Mouse (Mus musculus): ENCODE results near the gene Zbtb45.

Zbtb45 gene

DNA sequence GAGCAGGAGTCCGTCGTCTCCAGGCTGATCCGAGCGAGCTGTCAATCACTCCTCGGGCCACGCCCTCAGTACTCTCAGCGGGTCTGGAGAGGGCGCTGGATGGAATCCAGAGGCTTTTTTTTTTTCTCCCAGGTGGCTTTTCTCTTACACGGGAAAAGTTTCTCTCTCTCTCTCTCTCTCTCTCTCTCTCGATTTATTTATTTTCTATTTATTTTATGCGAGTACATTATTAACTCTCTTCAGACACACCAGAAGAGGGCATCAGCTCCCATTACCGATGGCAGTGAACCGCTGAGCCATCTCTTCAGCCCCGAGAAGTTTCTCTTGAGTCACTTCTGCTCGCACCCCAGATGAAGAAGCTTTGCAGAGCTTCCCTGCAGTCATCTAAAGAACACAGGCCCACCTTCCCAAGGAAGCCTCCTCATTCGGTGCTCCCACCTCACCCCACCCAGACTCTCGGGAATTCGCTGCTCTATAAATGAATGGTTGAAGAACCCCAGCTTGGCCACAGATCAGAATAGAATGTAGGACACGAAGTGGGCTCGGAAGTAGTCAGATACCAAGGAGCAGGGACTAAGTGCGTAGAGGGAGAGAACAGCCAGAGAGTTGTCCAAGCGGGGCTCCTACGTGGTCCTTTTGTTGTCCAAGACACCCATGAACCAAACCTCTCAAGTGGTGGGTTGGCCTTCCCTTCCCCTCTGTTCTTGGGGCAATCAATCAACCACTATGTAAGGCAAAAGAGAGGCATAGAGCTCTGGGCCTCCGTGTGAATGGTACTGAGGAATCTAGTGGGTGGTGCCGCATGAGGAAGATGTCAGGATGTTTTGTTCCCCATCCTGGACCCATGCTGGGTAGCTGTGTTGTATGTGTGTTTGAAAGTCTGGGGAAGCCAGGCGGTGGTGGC, at the start of gene Zbtb45:
TSS of gene Zbtb45 (minus strand) at position 30 of the 904 bp plus-strand sequence.
- DNase-seq (ENCODE audit: extremely low spot score, low read depth, low spot score) = no peak

DNA sequence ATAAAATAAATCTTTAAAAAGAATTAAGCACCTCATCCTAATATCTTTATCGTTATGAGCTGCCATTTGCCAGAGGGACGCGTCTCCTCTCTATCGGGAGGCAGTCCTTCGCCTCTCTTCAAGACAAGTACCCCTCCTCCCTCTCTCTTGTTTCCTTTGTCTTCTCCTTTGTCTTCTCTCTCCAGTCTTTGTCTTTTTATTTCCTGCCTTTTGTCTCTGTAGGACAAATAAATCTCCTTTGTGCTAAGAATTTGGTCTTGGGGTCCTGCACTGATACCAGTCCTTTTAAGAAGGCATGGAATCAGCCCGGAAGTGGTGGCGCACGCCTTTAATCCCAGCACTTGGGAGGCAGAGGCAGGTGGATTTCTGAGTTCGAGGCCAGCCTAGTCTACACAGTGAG, 49.7 kb upstream of the Zbtb45 start:
- no peak for DNase-seq (ENCODE audit: extremely low spot score, low read depth, low spot score)

DNA sequence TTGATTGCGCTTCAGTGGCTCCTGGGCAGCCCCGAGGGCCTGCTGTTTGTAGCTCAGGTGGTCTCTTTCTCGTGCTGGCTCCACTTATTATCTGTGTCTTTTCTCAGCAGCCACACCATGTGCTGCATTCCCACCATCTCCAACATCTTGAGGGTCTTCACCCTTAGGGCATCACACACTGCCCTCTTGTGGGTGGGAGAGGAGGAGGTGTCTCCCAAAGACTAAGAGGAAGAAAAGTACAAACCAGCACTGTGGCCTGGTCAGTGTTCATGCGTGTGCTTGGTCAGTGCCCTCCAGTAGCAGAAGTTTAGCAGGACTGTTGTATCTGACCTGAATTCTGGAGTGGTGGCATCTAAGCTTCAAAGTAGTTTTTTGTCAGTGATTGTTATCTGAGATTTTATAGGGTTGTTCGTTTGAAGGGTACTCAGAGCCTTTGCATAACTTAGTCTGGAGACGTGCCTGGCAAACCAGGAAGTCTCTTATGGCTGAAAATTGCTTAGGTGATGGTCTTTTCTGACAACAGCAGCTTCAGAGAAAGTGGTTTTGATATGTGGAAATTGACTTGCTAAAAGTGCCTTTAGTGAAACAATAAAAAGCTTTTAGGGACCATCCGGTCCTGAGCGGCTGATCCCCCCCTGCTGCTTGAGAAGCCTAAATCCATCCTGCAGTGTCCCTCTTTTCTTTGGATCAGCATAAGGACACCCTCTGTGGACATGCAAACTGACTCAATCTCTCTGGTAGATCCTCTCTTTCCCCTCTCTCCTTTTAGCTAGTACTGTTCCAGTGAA, 47.3 kb upstream of the Zbtb45 start:
- DNase-seq (ENCODE audit: extremely low spot score, low read depth, low spot score) = no peak

DNA sequence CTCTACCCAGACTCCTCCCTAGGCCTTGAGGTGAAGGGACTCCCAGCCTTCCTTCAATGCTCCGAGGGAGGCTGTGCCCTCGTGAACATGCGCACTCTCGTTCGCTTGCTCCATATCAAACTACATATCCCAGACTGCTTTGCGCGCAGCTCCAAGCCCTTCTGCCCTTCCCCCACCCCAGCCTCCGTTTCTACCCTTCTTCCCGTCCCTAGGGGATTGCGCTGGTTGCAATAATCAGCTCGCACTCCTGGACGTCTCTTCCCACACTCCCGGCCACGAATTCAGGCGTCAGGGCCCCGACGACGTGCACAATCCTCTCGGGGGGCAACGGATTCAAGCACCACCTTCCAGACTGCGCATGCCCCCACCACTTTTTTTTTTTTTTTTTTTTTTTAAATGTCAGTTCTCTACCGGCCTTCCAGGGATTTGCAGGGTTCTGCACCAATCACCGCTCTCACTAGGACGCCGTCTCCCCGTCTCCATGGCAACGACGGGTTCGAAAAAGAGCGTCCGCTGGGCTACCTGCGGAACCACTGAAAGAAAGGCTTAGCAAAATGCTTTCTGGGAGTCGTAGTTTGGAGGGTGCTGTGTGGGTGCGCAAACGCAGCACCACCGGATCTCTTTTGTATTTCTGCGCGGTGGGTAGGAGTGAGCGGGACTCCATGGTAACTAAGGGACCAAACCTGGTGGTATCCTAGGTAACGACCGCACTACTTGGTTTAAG, 44.6 kb upstream of the Zbtb45 start, which contains the start of gene Mzf1:
TSS of gene Mzf1 (minus strand) at position 478 of the 724 bp plus-strand sequence.
- peak; percentile 96 for DNase-seq (ENCODE audit: extremely low spot score, low read depth, low spot score)

DNA sequence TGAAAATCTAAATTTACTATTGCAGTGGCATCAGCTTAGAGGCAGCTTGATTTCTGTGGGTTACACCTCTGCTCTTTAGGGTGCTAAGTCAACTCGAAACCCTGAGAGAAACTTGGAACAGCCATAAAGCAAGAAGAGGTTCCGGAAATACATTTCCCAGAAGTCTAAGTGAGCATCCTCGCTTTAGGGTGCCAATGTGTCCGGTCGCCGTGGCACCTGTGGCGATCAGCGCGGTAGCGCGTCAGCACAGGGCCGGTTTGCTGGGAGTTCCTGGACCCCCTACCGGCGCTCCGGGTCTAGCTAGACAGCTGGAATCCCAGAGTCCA, 44.1 kb upstream of the Zbtb45 start:
- DNase-seq (ENCODE audit: extremely low spot score, low read depth, low spot score) = no peak

DNA sequence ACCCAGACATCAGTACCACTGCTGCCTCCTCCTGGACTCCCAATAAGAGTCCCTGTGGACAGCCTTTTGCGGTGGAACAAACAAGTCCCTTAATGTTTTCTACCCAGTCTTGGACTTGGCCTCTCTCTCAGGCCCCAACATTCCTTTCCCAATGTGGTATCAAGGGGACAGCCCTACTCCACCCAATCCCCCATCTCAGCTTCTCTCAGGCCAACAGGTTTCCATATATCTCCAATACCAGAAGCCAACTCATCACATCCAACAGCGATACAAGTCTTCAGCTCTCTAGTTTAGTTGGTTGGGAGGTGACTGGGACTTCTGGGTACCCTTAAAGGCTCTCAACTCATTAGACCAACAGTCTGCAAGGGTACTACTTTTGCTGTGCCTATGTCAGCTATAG, 43.7 kb upstream of the Zbtb45 start:
- no peak for DNase-seq (ENCODE audit: extremely low spot score, low read depth, low spot score)

DNA sequence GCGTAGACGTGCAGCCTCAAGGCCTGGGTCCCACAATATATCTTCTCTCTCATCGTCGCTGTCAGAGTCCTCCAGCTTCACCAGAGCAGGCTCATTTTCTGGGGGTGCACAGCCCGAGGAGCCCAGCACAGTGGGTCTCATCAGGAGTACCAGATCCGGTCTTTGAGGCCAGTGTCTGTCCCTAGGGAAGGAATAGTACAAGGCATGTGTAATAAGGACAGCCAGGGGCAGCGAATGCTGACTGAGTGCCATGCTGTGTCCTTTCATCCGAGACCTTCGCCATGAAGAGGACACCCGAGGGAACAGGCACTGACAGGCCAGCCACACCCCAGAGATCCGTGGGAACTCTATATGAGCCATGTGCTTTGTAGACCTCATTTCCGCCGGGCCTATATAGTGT, 43.2 kb upstream of the Zbtb45 start:
- no peak for DNase-seq (ENCODE audit: extremely low spot score, low read depth, low spot score)

DNA sequence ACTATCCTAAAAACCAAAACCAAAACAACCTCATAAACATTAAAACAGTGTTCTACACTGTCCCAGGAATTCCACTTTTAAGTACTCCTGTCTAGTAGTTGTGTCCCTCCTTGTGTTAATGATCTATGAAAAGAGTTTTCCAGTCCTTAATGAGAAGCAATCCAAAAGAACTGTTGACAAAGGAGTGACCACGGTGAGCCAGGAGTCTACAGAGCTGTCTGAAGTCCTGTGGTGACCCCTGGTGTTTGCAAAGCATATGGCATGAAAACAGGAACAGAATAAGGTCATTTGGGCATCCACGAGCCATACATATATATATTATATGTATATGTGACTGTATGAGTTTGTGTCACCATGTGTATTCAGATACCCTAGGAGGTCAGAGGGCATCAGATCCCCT, 36.2 kb upstream of the Zbtb45 start:
- DNase-seq (ENCODE audit: extremely low spot score, low read depth, low spot score) = no peak

DNA sequence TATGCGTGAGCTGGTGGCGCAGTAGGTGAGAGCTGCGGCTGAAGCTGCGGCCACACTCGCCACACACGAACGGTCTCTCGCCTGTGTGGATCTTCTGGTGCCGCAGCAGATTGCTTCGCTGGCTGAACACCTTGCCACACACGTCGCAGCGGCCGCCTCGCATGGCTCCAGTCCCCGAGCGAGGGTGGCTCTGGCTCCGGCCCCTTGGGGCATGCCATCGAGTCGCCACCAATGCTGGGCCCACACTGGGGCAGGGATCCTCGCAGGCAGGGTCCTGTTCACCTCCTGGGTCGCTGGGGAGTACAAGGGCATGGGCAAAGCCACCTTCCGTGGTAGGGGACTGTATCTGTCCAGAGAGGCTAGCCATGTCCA, 34.4 kb upstream of the Zbtb45 start:
- DNase-seq (ENCODE audit: extremely low spot score, low read depth, low spot score) = no peak

DNA sequence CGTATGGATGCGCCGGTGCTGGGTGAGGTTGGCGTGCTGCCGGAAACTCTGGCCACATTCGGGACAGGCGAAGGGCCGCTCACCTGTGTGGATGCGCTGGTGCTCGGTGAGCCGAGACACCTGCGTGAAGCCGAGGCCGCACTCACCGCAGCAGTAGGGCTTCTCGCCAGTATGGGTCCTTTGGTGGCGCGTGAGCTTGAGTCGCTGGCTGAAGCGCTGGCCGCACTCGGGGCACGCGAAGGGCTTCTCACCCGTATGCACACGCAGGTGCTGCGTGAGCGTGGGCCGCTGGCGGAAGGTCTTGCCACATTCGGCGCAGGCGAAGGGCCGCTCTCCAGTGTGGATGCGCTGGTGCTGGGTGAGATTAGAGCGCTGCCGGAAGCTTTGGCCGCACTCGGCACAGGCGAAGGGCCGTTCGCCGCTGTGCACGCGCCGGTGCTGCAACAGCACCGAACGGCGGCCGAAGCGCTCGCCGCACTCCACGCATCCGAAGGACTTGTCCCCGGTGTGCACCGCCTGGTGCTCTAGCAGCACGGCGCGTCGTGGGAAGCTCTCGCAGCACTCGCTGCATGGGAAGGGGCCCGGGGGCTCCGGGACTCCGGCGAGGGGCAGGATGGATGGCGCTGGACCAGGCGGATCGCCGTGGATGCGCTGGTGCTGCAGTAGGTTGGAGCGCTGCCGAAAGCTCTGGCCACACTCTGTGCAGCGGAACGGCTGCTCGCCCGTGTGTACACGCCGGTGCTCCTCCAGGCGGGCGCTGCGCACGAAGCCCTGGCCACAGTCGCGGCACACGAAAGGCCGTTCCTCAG, 33.8 kb upstream of the Zbtb45 start:
- no peak for DNase-seq (ENCODE audit: extremely low spot score, low read depth, low spot score)

DNA sequence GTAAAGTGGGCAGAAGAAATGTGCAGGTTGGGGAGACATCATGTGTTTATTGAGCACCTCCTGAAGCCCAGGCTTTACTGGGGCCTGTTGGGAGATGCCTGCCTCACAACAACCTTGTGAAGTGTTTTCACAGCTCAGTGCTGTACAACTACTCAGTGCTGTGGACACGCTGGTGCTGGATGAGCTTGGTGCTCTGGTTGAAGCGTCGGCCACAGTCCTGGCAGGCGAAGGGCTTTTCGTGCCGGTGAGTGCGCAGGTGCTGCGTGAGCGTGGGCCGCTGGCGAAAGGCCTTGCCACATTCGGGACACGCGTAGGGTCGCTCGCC, 33.2 kb upstream of the Zbtb45 start:
- no peak for DNase-seq (ENCODE audit: extremely low spot score, low read depth, low spot score)

DNA sequence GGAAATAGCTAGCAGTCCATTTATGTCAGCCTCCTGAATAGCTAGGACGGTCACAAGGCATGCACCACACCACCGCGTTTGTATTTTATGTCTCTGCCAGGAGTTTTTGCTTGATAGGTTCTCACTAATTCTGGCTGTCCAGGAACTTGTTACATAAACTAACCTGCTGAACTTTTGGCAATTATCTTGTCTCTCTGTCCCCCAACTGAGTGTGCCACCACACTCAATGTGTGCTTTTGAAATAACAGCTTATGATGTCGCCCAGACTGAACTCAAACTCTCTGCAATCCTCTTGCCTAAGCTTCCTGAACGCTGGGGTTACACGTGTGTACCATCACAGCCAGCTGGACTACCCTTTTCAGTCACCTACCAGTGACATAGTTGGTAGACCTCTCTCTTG, 32.7 kb upstream of the Zbtb45 start:
- no peak for DNase-seq (ENCODE audit: extremely low spot score, low read depth, low spot score)

DNA sequence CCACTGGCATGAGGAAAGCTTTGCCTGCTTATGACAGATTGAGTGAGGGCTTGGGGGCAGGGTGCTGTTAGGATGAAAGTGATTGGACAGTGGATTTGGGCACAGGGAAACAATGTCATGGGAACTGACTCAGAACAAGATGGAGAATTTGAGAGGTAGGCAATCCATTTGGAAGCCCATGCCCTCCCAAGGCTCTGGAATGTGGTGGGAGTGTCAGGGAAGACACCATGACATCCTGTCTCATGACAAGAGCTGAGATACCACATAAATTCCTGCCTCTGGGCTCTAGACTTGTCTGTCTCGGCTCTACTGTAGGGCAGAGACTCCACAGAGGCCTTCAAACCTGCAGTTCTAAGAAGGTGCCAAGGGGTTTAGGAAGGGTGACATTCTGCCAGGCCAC, 31.4 kb upstream of the Zbtb45 start:
- DNase-seq (ENCODE audit: extremely low spot score, low read depth, low spot score) = no peak

DNA sequence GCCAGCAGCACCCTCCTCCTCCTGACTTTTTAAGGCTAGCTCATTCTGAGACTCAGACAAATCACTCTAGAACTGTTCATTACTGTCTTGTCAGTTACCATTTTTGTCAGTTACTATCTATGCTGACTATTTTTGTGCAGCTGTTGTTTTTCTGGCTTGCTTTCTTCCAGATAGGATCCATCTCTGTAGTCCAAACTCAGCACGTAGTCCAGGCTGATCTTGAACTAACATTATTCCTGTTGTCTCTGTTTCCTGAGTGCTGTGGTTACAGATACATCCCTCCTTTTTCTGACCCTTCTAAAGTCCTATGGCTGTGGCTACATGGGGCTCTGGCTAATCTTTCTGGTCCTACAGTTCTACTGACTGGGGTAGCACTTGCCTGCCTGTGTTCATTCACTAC, 29.3 kb upstream of the Zbtb45 start:
- no peak for DNase-seq (ENCODE audit: extremely low spot score, low read depth, low spot score)

DNA sequence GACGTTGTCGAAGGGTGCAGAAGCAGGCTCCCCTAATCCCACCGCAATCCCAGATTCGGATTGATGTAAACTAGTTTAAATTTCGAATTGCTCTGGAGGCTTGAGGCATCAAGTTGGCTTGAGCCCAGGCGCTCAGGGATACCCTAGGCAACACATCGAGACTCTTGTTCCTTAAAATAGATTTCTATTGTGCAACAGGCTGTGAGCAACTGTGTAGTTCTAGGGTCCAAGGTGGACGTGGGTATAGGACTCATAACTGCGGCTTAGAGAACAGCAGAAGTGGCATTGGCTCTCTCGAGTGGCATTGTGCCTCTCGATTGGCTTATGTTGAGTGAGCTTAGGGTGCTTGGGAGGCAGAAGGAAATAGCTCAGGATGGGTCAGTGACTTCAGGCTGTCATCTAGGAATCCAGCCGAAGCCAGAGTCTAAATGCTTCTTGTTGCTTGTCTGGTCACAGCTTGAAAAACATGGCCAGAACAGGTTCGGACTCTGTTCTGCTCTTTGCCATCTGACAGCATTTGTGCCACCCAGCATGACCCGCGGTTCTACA, 28.9 kb upstream of the Zbtb45 start:
- DNase-seq (ENCODE audit: extremely low spot score, low read depth, low spot score) = no peak

DNA sequence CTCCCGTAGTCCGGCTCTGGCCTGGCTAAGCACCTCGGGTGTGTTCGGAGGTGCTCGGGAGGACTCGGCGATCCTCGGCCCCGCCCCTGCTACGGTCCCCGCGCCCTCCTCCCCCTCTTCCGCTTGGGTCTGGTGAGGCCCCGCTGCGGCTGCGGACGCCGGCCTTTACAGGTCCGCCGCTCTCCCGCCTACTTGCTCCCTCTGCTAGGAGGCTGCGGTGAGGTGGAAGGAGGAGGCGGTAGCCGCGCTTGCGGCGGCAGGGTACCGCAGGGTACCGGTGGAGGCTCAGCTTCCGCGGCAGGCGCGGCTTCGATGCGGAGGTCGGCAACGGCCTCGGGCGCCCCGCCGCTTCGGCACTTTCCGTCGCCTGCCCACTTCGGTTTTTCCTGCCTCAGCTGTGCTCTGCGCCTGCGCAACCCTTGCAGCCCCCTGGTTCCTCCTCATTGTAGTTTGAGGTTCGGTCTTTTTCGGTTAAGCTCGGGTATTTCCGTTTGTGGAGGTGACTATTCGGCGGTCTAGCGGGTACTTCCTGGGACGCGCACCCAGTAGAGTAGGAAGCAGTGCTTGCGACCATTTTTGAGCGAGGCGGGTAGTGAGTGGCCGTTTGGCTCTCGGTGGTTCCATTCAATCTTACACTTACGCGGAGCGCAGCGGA, 28.2 kb upstream of the Zbtb45 start, which contains the start of gene Ube2m:
TSS of gene Ube2m (minus strand) at position 375 of the 655 bp plus-strand sequence.
- DNase-seq (ENCODE audit: extremely low spot score, low read depth, low spot score) = peak; percentile 99

DNA sequence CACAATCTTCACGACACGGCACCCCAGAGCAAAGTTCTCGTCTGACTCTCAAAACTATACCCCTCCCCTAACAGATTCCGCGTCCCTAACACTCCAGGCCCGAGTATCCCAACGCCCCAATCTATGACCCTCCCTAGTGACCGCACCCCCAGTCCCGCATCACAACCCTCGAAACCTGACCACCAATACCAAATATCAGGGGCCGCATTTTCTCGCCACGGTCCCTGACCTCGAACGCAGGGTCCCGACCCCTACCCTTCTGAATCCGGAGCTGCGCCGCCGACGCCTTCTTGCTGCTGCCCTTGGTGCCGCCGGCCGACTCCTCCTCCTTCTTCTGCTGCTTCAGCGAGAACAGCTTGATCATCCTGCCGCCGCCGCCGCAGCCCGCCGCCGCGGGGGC, 27.5 kb upstream of the Zbtb45 start:
- no peak for DNase-seq (ENCODE audit: extremely low spot score, low read depth, low spot score)

DNA sequence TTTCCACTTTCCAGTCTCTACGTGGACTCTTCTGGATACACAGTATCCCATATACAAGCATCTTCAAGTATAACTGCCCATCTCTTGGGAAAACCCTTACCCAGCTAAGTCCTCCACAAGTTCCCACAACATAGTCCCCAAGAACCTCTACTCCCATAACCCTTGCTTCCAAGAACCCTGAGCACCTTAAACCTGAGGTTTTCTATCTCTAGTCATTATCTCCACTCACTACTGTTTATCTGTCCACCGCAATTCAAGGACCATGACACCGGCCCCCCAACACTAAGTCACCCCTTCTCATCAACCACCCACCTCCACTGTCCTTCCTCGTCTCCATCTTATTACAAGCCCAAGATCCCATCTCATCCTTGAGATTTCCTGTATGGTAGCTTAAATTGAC, 27.0 kb upstream of the Zbtb45 start:
- no peak for DNase-seq (ENCODE audit: extremely low spot score, low read depth, low spot score)

DNA sequence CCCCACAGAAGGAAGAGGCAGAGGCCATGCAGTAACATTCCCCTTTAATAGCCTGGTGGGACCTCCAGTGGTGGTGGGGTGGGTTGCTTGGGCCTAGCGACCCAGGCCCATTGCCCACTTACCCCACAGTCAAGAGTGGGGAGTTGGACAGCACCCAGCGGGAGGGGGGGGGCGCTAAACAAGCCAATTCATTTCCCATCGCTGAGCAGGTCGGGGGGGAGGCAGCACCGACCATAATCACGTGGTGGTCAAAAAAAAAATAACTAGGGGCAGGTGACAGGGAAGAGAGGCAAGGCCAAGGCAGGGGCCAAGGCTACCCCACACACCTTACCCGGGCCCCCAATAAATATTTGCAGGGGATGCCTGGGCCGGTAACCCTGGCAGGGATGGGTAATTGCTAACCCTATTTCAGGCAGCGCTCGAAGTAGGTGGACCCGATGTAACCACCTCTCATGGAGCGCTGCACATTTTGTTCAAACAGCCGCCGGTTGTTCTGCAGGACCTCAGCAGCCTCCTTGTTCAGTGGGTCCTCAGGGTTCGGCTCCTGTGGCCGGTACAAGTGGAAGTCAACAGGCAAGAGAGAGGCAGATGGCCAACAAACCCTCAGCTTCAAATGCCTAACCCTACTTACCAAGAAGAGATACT, 25.5 kb upstream of the Zbtb45 start:
- DNase-seq (ENCODE audit: extremely low spot score, low read depth, low spot score) = no peak

All from hindlimb bud, embryonic 11.5 days (tissue).